Mouse (Mus musculus): ENCODE data around the gene Hnrnph2. TPM values are rescaled to one million over a fixed set of nuclear protein-coding genes. Genes with fewer than 3 reads are reported as not detected.
A peak's percentile ranks its signal among the peaks of the same experiment; 100 is the strongest.

Gene Hnrnph2
- 26.2 TPM for polyA plus RNA-seq (2012; fragmentation: generic; extraction: Trizol)
- long read RNA-seq, experiment 1, transcript Hnrnph2-202 (4 exons, 2,364 nt): minor isoform, 25 of 122 reads
- long read RNA-seq, experiment 1, transcript Hnrnph2-203 (3 exons, 2,426 nt): major isoform, 75 of 122 reads
- long read RNA-seq, experiment 1, partial matches to known transcripts: 19 of 122 reads
- long read RNA-seq, experiment 1, other reads (novel, unspliced or antisense): 3 of 122 reads
- long read RNA-seq, experiment 2, transcript Hnrnph2-202 (4 exons, 2,364 nt): minor isoform, 116 of 534 reads
- long read RNA-seq, experiment 2, transcript Hnrnph2-203 (3 exons, 2,426 nt): major isoform, 404 of 534 reads
- long read RNA-seq, experiment 2, partial matches to known transcripts: 12 of 534 reads
- long read RNA-seq, experiment 2, other reads (novel, unspliced or antisense): 1 of 534 reads

DNA sequence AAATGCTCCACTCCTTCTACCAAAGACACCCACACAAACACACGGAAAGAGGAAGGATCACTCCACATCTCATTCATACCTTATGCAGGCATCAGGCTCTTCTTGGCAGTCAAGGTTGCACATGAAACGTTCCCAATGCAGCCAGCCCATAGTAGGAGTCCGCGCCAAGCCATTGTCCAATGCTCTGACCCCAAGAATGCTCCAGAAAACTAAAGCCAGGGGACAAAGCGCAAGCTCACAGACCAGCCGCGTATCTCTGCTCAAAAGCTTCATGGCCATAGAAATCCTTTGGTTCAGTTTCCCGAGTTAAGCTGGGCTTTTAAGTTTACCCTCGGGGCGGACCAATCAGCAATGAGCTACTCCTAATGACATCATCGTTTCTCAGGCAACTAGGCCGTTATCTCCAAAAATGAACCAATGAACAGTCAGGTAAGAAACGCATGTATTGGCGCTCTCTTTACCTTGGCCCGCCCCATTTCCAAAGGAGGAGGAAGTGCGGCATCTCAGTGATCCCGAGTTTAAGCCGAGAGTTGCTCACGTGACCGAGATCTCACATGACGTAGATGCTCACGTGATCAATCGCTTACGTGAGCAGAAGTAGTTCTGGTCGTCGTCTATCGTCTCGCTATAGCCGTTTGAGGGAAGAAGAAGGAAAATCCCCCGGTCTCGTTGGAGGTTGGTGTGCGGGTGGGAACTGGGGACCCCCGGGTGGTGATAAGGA is at the start of gene Hnrnph2, which contains the start of gene Gla:
Gene Hnrnph2, plus strand, starts transcription at position 521 of the 721 bp plus-strand sequence.
Gene Gla, minus strand, starts transcription at position 467 of the 721 bp plus-strand sequence.
- Histone ChIP-seq H3K79me3 (ENCODE audit: low read depth) (peaks cover 38% of the 10 kb centered on the region), H3ac (ENCODE audit: control insufficient read depth, insufficient read length, low read depth) (peak within 1 kb of the TSS; percentile 67), H3K4me3 (ENCODE audit: insufficient read depth, poor library complexity, severe bottlenecking) (peak within 1 kb of the TSS; percentile 48), H3K36me3 (ENCODE audit: control insufficient read depth, insufficient read depth) (peaks cover 6% of the 10 kb centered on the region), H3K79me2 (ENCODE audit: control insufficient read depth, insufficient read depth) (peaks cover 55% of the 10 kb centered on the region), H3K27me3 (ENCODE audit: control insufficient read depth, insufficient read depth, insufficient read length) (no peaks in the 10 kb centered on the region)
- TF ChIP-seq USF1 (IDR thresholded peaks at IDR 0.05; ENCODE audit: low read depth): peak; percentile 99
- TF ChIP-seq MAX (IDR thresholded peaks at IDR 0.05): no peak
- TF ChIP-seq MYOG (IDR thresholded peaks at IDR 0.05; ENCODE audit: control insufficient read depth, extremely low read depth, insufficient read length): no peak

DNA sequence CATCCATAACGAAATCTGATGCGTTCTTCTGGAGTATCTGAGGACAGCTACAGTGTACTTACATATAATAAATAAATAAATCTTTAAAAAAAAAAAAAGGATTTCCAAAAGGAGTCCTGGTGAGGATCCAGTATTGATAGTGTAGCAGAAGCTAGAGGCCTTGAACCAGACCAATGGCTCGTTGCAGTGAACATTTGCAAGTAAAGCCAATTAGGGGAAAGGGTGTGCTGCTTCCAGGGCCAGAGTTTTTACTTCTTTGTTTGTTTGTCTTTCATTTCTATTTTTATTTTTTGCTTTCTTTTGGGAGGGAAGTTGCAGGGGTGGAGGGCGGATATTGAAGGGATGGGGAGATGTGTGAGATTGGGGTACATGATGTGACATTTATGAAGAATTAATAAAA is 47.7 kb upstream of the Hnrnph2 start:
- TF ChIP-seq USF1 (IDR thresholded peaks at IDR 0.05; ENCODE audit: low read depth) (no peak), MYOD1 (IDR thresholded peaks at IDR 0.05; ENCODE audit: control insufficient read depth, insufficient read length, low read depth) (no peak), MAX (IDR thresholded peaks at IDR 0.05) (no peak), CEBPB (IDR thresholded peaks at IDR 0.05; ENCODE audit: low read depth) (no peak), FOSL1 (IDR thresholded peaks at IDR 0.05; ENCODE audit: insufficient read depth, low read length, poor library complexity, severe bottlenecking) (no peak), CTCF (IDR thresholded peaks at IDR 0.05; ENCODE audit: control insufficient read depth, insufficient read depth, insufficient read length) (no peak), MYOG (IDR thresholded peaks at IDR 0.05; ENCODE audit: control insufficient read depth, extremely low read depth, insufficient read length) (no peak)
- Histone ChIP-seq H3ac (ENCODE audit: control insufficient read depth, insufficient read length, low read depth) (no peak overlapping the region), H3K27me3 (ENCODE audit: control insufficient read depth, insufficient read depth, insufficient read length) (no peaks in the 10 kb centered on the region), H3K79me3 (ENCODE audit: low read depth) (no peaks in the 10 kb centered on the region), H3K4me3 (ENCODE audit: insufficient read depth, poor library complexity, severe bottlenecking) (no peak overlapping the region), H3K79me2 (ENCODE audit: control insufficient read depth, insufficient read depth) (no peaks in the 10 kb centered on the region), H3K36me3 (ENCODE audit: control insufficient read depth, insufficient read depth) (no peaks in the 10 kb centered on the region)

DNA sequence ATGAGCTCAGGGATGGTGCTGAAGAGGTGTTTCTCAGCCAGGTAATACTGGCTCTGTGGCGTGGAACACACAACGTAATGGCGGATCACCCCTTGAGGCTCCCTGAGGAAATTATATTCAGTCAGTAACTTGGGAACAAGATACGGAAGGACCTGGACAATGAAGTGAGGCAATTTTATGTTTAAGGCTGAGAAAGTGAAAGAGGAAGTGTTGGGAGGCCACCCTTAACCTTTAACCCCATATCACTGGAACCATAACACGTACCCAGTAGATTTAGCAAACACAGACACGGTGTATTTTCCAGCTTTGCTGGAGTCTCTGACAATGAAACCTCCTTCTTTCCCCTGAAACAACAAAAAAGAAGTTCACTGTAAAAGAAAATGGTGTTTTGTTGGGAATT is 46.6 kb upstream of the Hnrnph2 start:
- TF ChIP-seq MAX (IDR thresholded peaks at IDR 0.05) (no peak), MYOG (IDR thresholded peaks at IDR 0.05; ENCODE audit: control insufficient read depth, extremely low read depth, insufficient read length) (no peak), MYOD1 (IDR thresholded peaks at IDR 0.05; ENCODE audit: control insufficient read depth, insufficient read length, low read depth) (no peak), FOSL1 (IDR thresholded peaks at IDR 0.05; ENCODE audit: insufficient read depth, low read length, poor library complexity, severe bottlenecking) (no peak), USF1 (IDR thresholded peaks at IDR 0.05; ENCODE audit: low read depth) (no peak), CEBPB (IDR thresholded peaks at IDR 0.05; ENCODE audit: low read depth) (no peak), CTCF (IDR thresholded peaks at IDR 0.05; ENCODE audit: control insufficient read depth, insufficient read depth, insufficient read length) (no peak)
- Histone ChIP-seq H3K36me3 (ENCODE audit: control insufficient read depth, insufficient read depth) (no peaks in the 10 kb centered on the region), H3K4me3 (ENCODE audit: insufficient read depth, poor library complexity, severe bottlenecking) (no peak overlapping the region), H3K27me3 (ENCODE audit: control insufficient read depth, insufficient read depth, insufficient read length) (no peaks in the 10 kb centered on the region), H3ac (ENCODE audit: control insufficient read depth, insufficient read length, low read depth) (no peak overlapping the region), H3K79me3 (ENCODE audit: low read depth) (no peaks in the 10 kb centered on the region), H3K79me2 (ENCODE audit: control insufficient read depth, insufficient read depth) (no peaks in the 10 kb centered on the region)

DNA sequence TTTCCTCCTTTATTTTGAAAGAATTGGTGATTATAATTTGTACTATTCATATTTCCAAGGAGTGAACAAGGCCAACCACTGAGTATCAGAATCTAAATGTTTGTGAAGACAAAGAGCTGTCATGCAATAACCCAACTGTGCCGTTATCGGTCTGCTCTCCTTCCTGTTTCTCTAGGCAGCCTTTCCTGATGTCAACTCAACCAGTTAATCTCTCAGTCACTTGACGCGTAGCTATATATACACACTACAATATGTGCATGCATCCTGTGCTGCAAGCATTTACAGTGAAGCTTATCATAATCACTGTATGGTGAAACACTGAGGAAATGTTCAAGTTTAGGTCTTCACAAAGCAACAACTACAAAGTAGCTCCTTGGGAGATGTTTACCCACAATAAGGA is 36.7 kb upstream of the Hnrnph2 start:
- no peak for TF ChIP-seq MYOG (IDR thresholded peaks at IDR 0.05; ENCODE audit: control insufficient read depth, extremely low read depth, insufficient read length)
- no peak for TF ChIP-seq CTCF (IDR thresholded peaks at IDR 0.05; ENCODE audit: control insufficient read depth, insufficient read depth, insufficient read length)
- no peak for TF ChIP-seq CEBPB (IDR thresholded peaks at IDR 0.05; ENCODE audit: low read depth)
- TF ChIP-seq MYOD1 (IDR thresholded peaks at IDR 0.05; ENCODE audit: control insufficient read depth, insufficient read length, low read depth): no peak
- TF ChIP-seq FOSL1 (IDR thresholded peaks at IDR 0.05; ENCODE audit: insufficient read depth, low read length, poor library complexity, severe bottlenecking): no peak
- no peak for TF ChIP-seq MAX (IDR thresholded peaks at IDR 0.05)
- no peak for TF ChIP-seq USF1 (IDR thresholded peaks at IDR 0.05; ENCODE audit: low read depth)
- Histone ChIP-seq H3K79me3 (ENCODE audit: low read depth) (no peaks in the 10 kb centered on the region), H3K79me2 (ENCODE audit: control insufficient read depth, insufficient read depth) (no peaks in the 10 kb centered on the region), H3ac (ENCODE audit: control insufficient read depth, insufficient read length, low read depth) (no peak overlapping the region), H3K36me3 (ENCODE audit: control insufficient read depth, insufficient read depth) (no peaks in the 10 kb centered on the region), H3K4me3 (ENCODE audit: insufficient read depth, poor library complexity, severe bottlenecking) (no peak overlapping the region), H3K27me3 (ENCODE audit: control insufficient read depth, insufficient read depth, insufficient read length) (no peaks in the 10 kb centered on the region)

DNA sequence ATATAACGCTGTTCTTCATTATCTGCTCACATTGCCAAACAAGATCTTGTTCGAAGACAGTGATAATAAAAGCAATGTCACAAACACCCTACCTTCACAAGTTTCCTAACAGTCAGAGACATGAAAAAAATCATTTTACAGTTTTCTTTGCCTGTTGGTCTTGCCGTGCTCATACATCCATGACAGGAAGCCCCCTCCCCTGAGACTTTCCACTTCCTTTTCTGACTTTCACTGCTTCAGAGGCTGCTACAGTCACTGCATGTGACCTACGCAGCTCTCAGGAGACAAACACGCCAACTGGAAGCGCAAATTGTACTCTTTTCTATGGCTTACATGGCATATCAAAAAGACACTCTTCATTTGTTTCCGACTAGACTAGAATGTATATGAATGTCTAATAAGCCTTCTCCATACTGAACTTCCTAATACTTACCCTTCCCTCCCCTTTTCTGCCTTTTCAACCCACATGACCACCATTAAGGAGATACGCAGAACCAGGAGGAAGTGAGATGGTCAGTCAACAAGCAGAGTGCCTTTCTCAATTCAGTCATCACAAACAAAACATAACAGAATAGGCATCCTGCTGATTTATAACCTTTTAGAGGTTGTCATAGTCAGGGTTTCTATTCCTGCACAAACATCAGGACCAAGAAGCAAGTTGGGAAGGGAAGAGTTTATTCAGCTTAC is 34.3 kb upstream of the Hnrnph2 start:
- no peak overlapping the region for H3K4me3 ChIP-seq (ENCODE audit: insufficient read depth, poor library complexity, severe bottlenecking)

More for the DNA sequence above, 34.3 kb upstream of the Hnrnph2 start:
- Histone ChIP-seq H3K79me2 (ENCODE audit: control insufficient read depth, insufficient read depth) (no peaks in the 10 kb centered on the region), H3K27me3 (ENCODE audit: control insufficient read depth, insufficient read depth, insufficient read length) (no peaks in the 10 kb centered on the region), H3K36me3 (ENCODE audit: control insufficient read depth, insufficient read depth) (no peaks in the 10 kb centered on the region), H3K79me3 (ENCODE audit: low read depth) (no peaks in the 10 kb centered on the region), H3ac (ENCODE audit: control insufficient read depth, insufficient read length, low read depth) (no peak overlapping the region)
- TF ChIP-seq CTCF (IDR thresholded peaks at IDR 0.05; ENCODE audit: control insufficient read depth, insufficient read depth, insufficient read length) (no peak), MYOG (IDR thresholded peaks at IDR 0.05; ENCODE audit: control insufficient read depth, extremely low read depth, insufficient read length) (no peak), MAX (IDR thresholded peaks at IDR 0.05) (no peak), CEBPB (IDR thresholded peaks at IDR 0.05; ENCODE audit: low read depth) (no peak), MYOD1 (IDR thresholded peaks at IDR 0.05; ENCODE audit: control insufficient read depth, insufficient read length, low read depth) (no peak), USF1 (IDR thresholded peaks at IDR 0.05; ENCODE audit: low read depth) (no peak), FOSL1 (IDR thresholded peaks at IDR 0.05; ENCODE audit: insufficient read depth, low read length, poor library complexity, severe bottlenecking) (no peak)

All from C2C12 (cell line).